10 mouse cellular contexts compared by ENCODE assay signal in genomic region chr4:34880921-34881650, GRCm38 (mm10). TPM values are rescaled to one million over a fixed set of nuclear protein-coding genes. Genes with fewer than 3 reads are reported as not detected.
A peak's percentile ranks its signal among the peaks of the same experiment; 100 is the strongest.
DNase-seq lines count a peak whose midpoint lies in the region; ATAC-seq and TF ChIP-seq lines count a peak whose summit lies in the region.
"Had no signal": no experiment of that assay in that cellular context is flagged by ENCODE, and none has a peak within 500 bp of the region (broad histone marks: within the 10 kb centered on the region; RNA-seq: fewer than 3 reads in every experiment).

No protein-coding gene starts in this region.

- peak overlapping the region; percentile 89 for H3K4me2 ChIP-seq in liver, embryonic 11.5 days
- peak overlapping the region; percentile 64 for H3K4me2 ChIP-seq in embryonic facial prominence, embryonic 13.5 days
- H3K4me2 ChIP-seq in limb, embryonic 11.5 days (ENCODE audit: low read depth, severe bottlenecking): peak overlapping the region; percentile 77

- TF ChIP-seq CTCF in small intestine, adult 2 months (IDR thresholded peaks at IDR 0.05; ENCODE audit: extremely low read depth, insufficient read length, insufficient replicate concordance, low read depth, low read length): no peak
- TF ChIP-seq CTCF in thymus, adult 2 months (IDR thresholded peaks at IDR 0.05; ENCODE audit: borderline replicate concordance, control insufficient read depth, extremely low read depth, insufficient read depth, low read length, poor library complexity): no peak

- no peaks in the 10 kb centered on the region for H3K9me3 ChIP-seq in liver, embryonic 11.5 days (ENCODE audit: control insufficient read depth, low read length)
- no peaks in the 10 kb centered on the region for H3K9me3 ChIP-seq in embryonic facial prominence, embryonic 13.5 days
- no peaks in the 10 kb centered on the region for H3K9me3 ChIP-seq in limb, embryonic 11.5 days (ENCODE audit: control insufficient read depth, low read length)

- H3K4me1 ChIP-seq in liver, embryonic 11.5 days (replicated peaks; ENCODE audit: control insufficient read depth, insufficient read depth, low read length): peaks cover 18% of the 10 kb centered on the region; the same call in 1 of the 2 replicates
- peaks cover 20% of the 10 kb centered on the region for H3K4me1 ChIP-seq in embryonic facial prominence, embryonic 13.5 days
- H3K4me1 ChIP-seq in limb, embryonic 11.5 days (ENCODE audit: control insufficient read depth, insufficient read depth, low read length): no peaks in the 10 kb centered on the region
- peaks cover 10% of the 10 kb centered on the region for H3K4me1 ChIP-seq in small intestine, adult 2 months (ENCODE audit: control insufficient read depth, insufficient read depth, insufficient read length, low read length)
- H3K4me1 ChIP-seq in thymus, adult 2 months (replicated peaks; ENCODE audit: control insufficient read depth, insufficient read depth, low read length): peaks cover 7% of the 10 kb centered on the region

- WGBS in liver, embryonic 11.5 days: 84% methylated on average over 10 of the region's 10 CpGs
- 88% methylated on average over 10 of the region's 10 CpGs for WGBS in embryonic facial prominence, embryonic 13.5 days
- WGBS in limb, embryonic 11.5 days: 89% methylated on average over 10 of the region's 10 CpGs
- 28% methylated on average over 10 of the region's 10 CpGs for WGBS in small intestine, adult 2 months
- 70% methylated on average over 10 of the region's 10 CpGs for WGBS in thymus, adult 2 months

- no peak overlapping the region for H3K9ac ChIP-seq in liver, embryonic 11.5 days (ENCODE audit: low read depth, low read length)
- peak overlapping the region; percentile 32; the same call in 1 of the 2 replicates for H3K9ac ChIP-seq in embryonic facial prominence, embryonic 13.5 days
- no peak overlapping the region for H3K9ac ChIP-seq in limb, embryonic 11.5 days (ENCODE audit: low read length)

- no peak for DNase-seq in liver, embryonic 11.5 days (ENCODE audit: low spot score)
- no peak for DNase-seq in liver
- DNase-seq in limb, embryonic 11.5 days (ENCODE audit: low spot score): no peak
- DNase-seq in cerebellum, postnatal 4 days (ENCODE audit: low spot score in 2 of 2): no peak
- no peak for DNase-seq in kidney, postnatal 14 days
- no peak for DNase-seq in thymus, adult 2 months
- DNase-seq: adrenal gland, postnatal 10 days had no signal

- no peaks in the 10 kb centered on the region for H3K36me3 ChIP-seq in liver, embryonic 11.5 days (ENCODE audit: control insufficient read depth, insufficient read depth, low read length)
- H3K36me3 ChIP-seq in embryonic facial prominence, embryonic 13.5 days: peaks cover 23% of the 10 kb centered on the region
- H3K36me3 ChIP-seq in limb, embryonic 11.5 days (ENCODE audit: control insufficient read depth, insufficient read depth, low read length): no peaks in the 10 kb centered on the region
- no peaks in the 10 kb centered on the region for H3K36me3 ChIP-seq in small intestine, adult 2 months (ENCODE audit: control insufficient read depth, insufficient read depth, low read length)
- no peaks in the 10 kb centered on the region for H3K36me3 ChIP-seq in thymus, adult 2 months (ENCODE audit: control insufficient read depth, insufficient read depth, low read length)

- no peak for TF ChIP-seq POLR2A in small intestine, adult 2 months (IDR thresholded peaks at IDR 0.05; ENCODE audit: low read depth, low read length)
- TF ChIP-seq POLR2A in thymus, adult 2 months (IDR thresholded peaks at IDR 0.05; ENCODE audit: control insufficient read depth, extremely low read depth, insufficient read depth, low read length, poor library complexity): no peak

- H3K27ac ChIP-seq in liver, embryonic 11.5 days (ENCODE audit: low read depth, low read length): no peak overlapping the region
- no peak overlapping the region for H3K27ac ChIP-seq in embryonic facial prominence, embryonic 13.5 days
- no peak overlapping the region for H3K27ac ChIP-seq in limb, embryonic 11.5 days (replicated peaks; ENCODE audit: low read depth, low read length)
- no peak overlapping the region for H3K27ac ChIP-seq in small intestine, adult 2 months (ENCODE audit: insufficient read depth, low read depth, low read length)
- H3K27ac ChIP-seq in thymus, adult 2 months (ENCODE audit: control insufficient read depth, insufficient read depth, low read length): no peak overlapping the region

- no peak for ATAC-seq in liver, embryonic 11.5 days (replicated peaks; ENCODE audit: low FRiP score)
- ATAC-seq in embryonic facial prominence, embryonic 13.5 days (ENCODE audit: insufficient number of reproducible peaks, insufficient read depth, low FRiP score, low TSS enrichment, low read depth): no peak
- no peak for ATAC-seq in limb, embryonic 11.5 days (ENCODE audit: insufficient number of reproducible peaks, low FRiP score, low TSS enrichment, low read depth)

- peak overlapping the region; percentile 77 for H3K4me3 ChIP-seq in liver, embryonic 11.5 days (ENCODE audit: low read depth, low read length)
- peak overlapping the region; percentile 97 for H3K4me3 ChIP-seq in embryonic facial prominence, embryonic 13.5 days
- H3K4me3 ChIP-seq in limb, embryonic 11.5 days (ENCODE audit: low read depth, low read length): peak overlapping the region; percentile 85
- H3K4me3 ChIP-seq in small intestine, adult 2 months (ENCODE audit: low read depth, low read length): peak overlapping the region; percentile 47
- no peak overlapping the region for H3K4me3 ChIP-seq in thymus, adult 2 months (ENCODE audit: control insufficient read depth, insufficient read depth, low read length)

- no peaks in the 10 kb centered on the region for H3K27me3 ChIP-seq in liver, embryonic 11.5 days (replicated peaks; ENCODE audit: control insufficient read depth, insufficient read depth, low read length)
- H3K27me3 ChIP-seq in embryonic facial prominence, embryonic 13.5 days: no peaks in the 10 kb centered on the region
- no peaks in the 10 kb centered on the region for H3K27me3 ChIP-seq in limb, embryonic 11.5 days (ENCODE audit: control insufficient read depth, insufficient read depth, low read length)
- H3K27me3 ChIP-seq in small intestine, adult 2 months (ENCODE audit: control insufficient read depth, insufficient read depth, low read length): no peaks in the 10 kb centered on the region
- H3K27me3 ChIP-seq in thymus, adult 2 months (ENCODE audit: control insufficient read depth, insufficient read depth, low read length): no peaks in the 10 kb centered on the region

RNA-seq across cellular contexts. Expression of gene Zfp292, which starts 1.7 kb away (rescaled TPM):
- polyA plus RNA-seq in liver, embryonic 11.5 days (2014; fragmentation: Nextera tagmentation; extraction: Ambion mirVana): 16.2 and 16.8 TPM in 2 replicates
- 22.2 and 25.6 TPM in 2 replicates for polyA plus RNA-seq in embryonic facial prominence, embryonic 13.5 days (2015; fragmentation: Nextera tagmentation; extraction: Ambion mirVana)
- 35.2 and 35.9 TPM in 2 replicates for polyA plus RNA-seq in limb, embryonic 11.5 days (2014; fragmentation: Nextera tagmentation; extraction: Ambion mirVana)
- 0.30 and 0.94 TPM in 2 replicates for polyA plus RNA-seq in small intestine, adult 2 months (2012; rRNA removed)
- polyA plus RNA-seq in thymus, adult 2 months (2012; rRNA removed): 6.8 and 7.1 TPM in 2 replicates

RNA-seq across cellular contexts. Expression of gene Cga, which starts 12.5 kb away (rescaled TPM):
- 0.29 TPM in 1 of 2 replicates, not detected in the other for polyA plus RNA-seq in liver, embryonic 11.5 days (2014; fragmentation: Nextera tagmentation; extraction: Ambion mirVana)
- polyA plus RNA-seq in embryonic facial prominence, embryonic 13.5 days (2015; fragmentation: Nextera tagmentation; extraction: Ambion mirVana): 0.53 TPM in 1 of 2 replicates, not detected in the other
- polyA plus RNA-seq in limb, embryonic 11.5 days (2014; fragmentation: Nextera tagmentation; extraction: Ambion mirVana): not detected in 2 replicates
- 0.17 TPM in 1 of 2 replicates, not detected in the other for polyA plus RNA-seq in small intestine, adult 2 months (2012; rRNA removed)
- polyA plus RNA-seq in thymus, adult 2 months (2012; rRNA removed): 0.43 and 1.00 TPM in 2 replicates
- polyA plus RNA-seq: testis, adult 2 months had no signal
